Mouse (Mus musculus): ENCODE results near the gene Txndc16. TPM values are rescaled to one million over a fixed set of nuclear protein-coding genes. Genes with fewer than 3 reads are reported as not detected.

Txndc16 gene
- polyA plus RNA-seq, 1 experiment from 2014 or later = 9.4 TPM

GRCm38 (mm10) chr14:45172260-45172659 is 47.9 kb downstream of the Txndc16 start:
- no peak overlapping the region for H3K4me2 ChIP-seq (replicated peaks; ENCODE audit: low read depth, low read length)
- ATAC-seq (no peak), DNase-seq (ENCODE audit: low spot score) (no peak)
- H3K9me3 ChIP-seq (ENCODE audit: low read length) = no peaks in the 10 kb centered on the region
- H3K36me3 ChIP-seq (ENCODE audit: insufficient read depth, low read length) = no peaks in the 10 kb centered on the region
- no peaks in the 10 kb centered on the region for H3K27me3 ChIP-seq (replicated peaks; ENCODE audit: insufficient read depth, low read length)
- H3K4me3 ChIP-seq (ENCODE audit: low read depth, low read length) = no peak overlapping the region
- no peak overlapping the region for H3K9ac ChIP-seq (replicated peaks; ENCODE audit: low read depth)
- TF ChIP-seq CTCF (IDR thresholded peaks at IDR 0.05) = no peak
- no peak for TF ChIP-seq EP300 (IDR thresholded peaks at IDR 0.05)
- no peak overlapping the region for H3K27ac ChIP-seq (ENCODE audit: low read length)
- no peaks in the 10 kb centered on the region for H3K4me1 ChIP-seq (ENCODE audit: insufficient read depth, low read depth, low read length)
- WGBS = 97% methylated on average over 5 of the region's 5 CpGs

GRCm38 (mm10) chr14:45167366-45167765 is 52.8 kb downstream of the Txndc16 start:
- no peak for TF ChIP-seq EP300 (IDR thresholded peaks at IDR 0.05)
- TF ChIP-seq CTCF (IDR thresholded peaks at IDR 0.05) = peak; percentile 38
- no peak overlapping the region for H3K4me2 ChIP-seq (replicated peaks; ENCODE audit: low read depth, low read length)
- no peaks in the 10 kb centered on the region for H3K27me3 ChIP-seq (replicated peaks; ENCODE audit: insufficient read depth, low read length)
- H3K4me1 ChIP-seq (ENCODE audit: insufficient read depth, low read depth, low read length) = no peaks in the 10 kb centered on the region
- H3K36me3 ChIP-seq (ENCODE audit: insufficient read depth, low read length) = no peaks in the 10 kb centered on the region
- whole genome bisulfite sequencing = 84% methylated on average over 8 of the region's 8 CpGs
- H3K9me3 ChIP-seq (ENCODE audit: low read length) = no peaks in the 10 kb centered on the region
- DNase-seq (ENCODE audit: low spot score) (peak; percentile 32), ATAC-seq (no peak)
- H3K9ac ChIP-seq (replicated peaks; ENCODE audit: low read depth) = no peak overlapping the region
- H3K27ac ChIP-seq (ENCODE audit: low read length) = no peak overlapping the region
- no peak overlapping the region for H3K4me3 ChIP-seq (ENCODE audit: low read depth, low read length)

- no peak for ATAC-seq
- Histone ChIP-seq H3K4me1 (ENCODE audit: insufficient read depth, low read depth, low read length) (no peaks in the 10 kb centered on the region), H3K9me3 (ENCODE audit: low read length) (no peaks in the 10 kb centered on the region), H3K9ac (replicated peaks; ENCODE audit: low read depth) (no peak overlapping the region), H3K36me3 (ENCODE audit: insufficient read depth, low read length) (no peaks in the 10 kb centered on the region), H3K27me3 (replicated peaks; ENCODE audit: insufficient read depth, low read length) (no peaks in the 10 kb centered on the region), H3K4me2 (replicated peaks; ENCODE audit: low read depth, low read length) (no peak overlapping the region), H3K4me3 (ENCODE audit: low read depth, low read length) (no peak overlapping the region), H3K27ac (ENCODE audit: low read length) (no peak overlapping the region)
- peak; percentile 16 for DNase-seq (ENCODE audit: low spot score)
- 74% methylated on average over 4 of the region's 4 CpGs for WGBS
- no peak for TF ChIP-seq CTCF (IDR thresholded peaks at IDR 0.05)
These were observed 64.5 kb downstream of the Txndc16 start for GRCm38 (mm10) chr14:45155511-45156173.

- Histone ChIP-seq H3K9me3 (ENCODE audit: low read length) (no peaks in the 10 kb centered on the region), H3K27me3 (replicated peaks; ENCODE audit: insufficient read depth, low read length) (no peaks in the 10 kb centered on the region), H3K27ac (ENCODE audit: low read length) (no peak overlapping the region), H3K36me3 (ENCODE audit: insufficient read depth, low read length) (no peaks in the 10 kb centered on the region), H3K4me3 (ENCODE audit: low read depth, low read length) (no peak overlapping the region), H3K9ac (replicated peaks; ENCODE audit: low read depth) (no peak overlapping the region), H3K4me2 (replicated peaks; ENCODE audit: low read depth, low read length) (no peak overlapping the region), H3K4me1 (ENCODE audit: insufficient read depth, low read depth, low read length) (no peaks in the 10 kb centered on the region)
- ATAC-seq = no peak
- WGBS = 79% methylated on average over 2 of the region's 2 CpGs
- no peak for TF ChIP-seq CTCF (IDR thresholded peaks at IDR 0.05)
- TF ChIP-seq EP300 (IDR thresholded peaks at IDR 0.05) = no peak
- DNase-seq (ENCODE audit: low spot score) = peak; percentile 59
These were observed 66.9 kb downstream of the Txndc16 start for GRCm38 (mm10) chr14:45153258-45153657.

- Histone ChIP-seq H3K4me2 (replicated peaks; ENCODE audit: low read depth, low read length) (no peak overlapping the region), H3K27me3 (replicated peaks; ENCODE audit: insufficient read depth, low read length) (no peaks in the 10 kb centered on the region), H3K27ac (ENCODE audit: low read length) (no peak overlapping the region), H3K9me3 (ENCODE audit: low read length) (no peaks in the 10 kb centered on the region), H3K9ac (replicated peaks; ENCODE audit: low read depth) (no peak overlapping the region), H3K36me3 (ENCODE audit: insufficient read depth, low read length) (no peaks in the 10 kb centered on the region), H3K4me1 (ENCODE audit: insufficient read depth, low read depth, low read length) (no peaks in the 10 kb centered on the region; the same call in 1 of the 2 replicates), H3K4me3 (ENCODE audit: low read depth, low read length) (no peak overlapping the region)
- ATAC-seq (peak; percentile 49), DNase-seq (ENCODE audit: low spot score) (peak; percentile 83)
- WGBS = 43% methylated on average over 4 of the region's 4 CpGs
- no peak for TF ChIP-seq EP300 (IDR thresholded peaks at IDR 0.05)
- peak; percentile 87 for TF ChIP-seq CTCF (IDR thresholded peaks at IDR 0.05)
These were observed 77.6 kb downstream of the Txndc16 start for GRCm38 (mm10) chr14:45142511-45142910.

GRCm38 (mm10) chr14:45140344-45141080 is 79.6 kb downstream of the Txndc16 start:
- no peak for ATAC-seq
- TF ChIP-seq EP300 (IDR thresholded peaks at IDR 0.05) (no peak), CTCF (IDR thresholded peaks at IDR 0.05) (no peak)
- no peak overlapping the region for H3K4me2 ChIP-seq (replicated peaks; ENCODE audit: low read depth, low read length)
- H3K4me1 ChIP-seq (ENCODE audit: insufficient read depth, low read depth, low read length) = no peaks in the 10 kb centered on the region
- 45% methylated on average over 17 of the region's 17 CpGs for WGBS
- no peak overlapping the region for H3K27ac ChIP-seq (ENCODE audit: low read length)
- no peaks in the 10 kb centered on the region for H3K36me3 ChIP-seq (ENCODE audit: insufficient read depth, low read length)
- no peak overlapping the region for H3K9ac ChIP-seq (replicated peaks; ENCODE audit: low read depth)
- no peaks in the 10 kb centered on the region for H3K9me3 ChIP-seq (ENCODE audit: low read length)
- H3K27me3 ChIP-seq (replicated peaks; ENCODE audit: insufficient read depth, low read length) = no peaks in the 10 kb centered on the region
- H3K4me3 ChIP-seq (ENCODE audit: low read depth, low read length) = no peak overlapping the region
- DNase-seq (ENCODE audit: low spot score) = peak; percentile 19

Measured in lung, postnatal 0 days (tissue).